Mouse (Mus musculus) R1 (cell line): ENCODE data around the gene Cep78.

ENCODE experiments used
- DNase-seq: peaks from one replicate; pipeline ENCODE4 v3.0.0-alpha.2; 2018; ENCODE audit warnings: low read depth, low spot score

Cep78 gene

DNA sequence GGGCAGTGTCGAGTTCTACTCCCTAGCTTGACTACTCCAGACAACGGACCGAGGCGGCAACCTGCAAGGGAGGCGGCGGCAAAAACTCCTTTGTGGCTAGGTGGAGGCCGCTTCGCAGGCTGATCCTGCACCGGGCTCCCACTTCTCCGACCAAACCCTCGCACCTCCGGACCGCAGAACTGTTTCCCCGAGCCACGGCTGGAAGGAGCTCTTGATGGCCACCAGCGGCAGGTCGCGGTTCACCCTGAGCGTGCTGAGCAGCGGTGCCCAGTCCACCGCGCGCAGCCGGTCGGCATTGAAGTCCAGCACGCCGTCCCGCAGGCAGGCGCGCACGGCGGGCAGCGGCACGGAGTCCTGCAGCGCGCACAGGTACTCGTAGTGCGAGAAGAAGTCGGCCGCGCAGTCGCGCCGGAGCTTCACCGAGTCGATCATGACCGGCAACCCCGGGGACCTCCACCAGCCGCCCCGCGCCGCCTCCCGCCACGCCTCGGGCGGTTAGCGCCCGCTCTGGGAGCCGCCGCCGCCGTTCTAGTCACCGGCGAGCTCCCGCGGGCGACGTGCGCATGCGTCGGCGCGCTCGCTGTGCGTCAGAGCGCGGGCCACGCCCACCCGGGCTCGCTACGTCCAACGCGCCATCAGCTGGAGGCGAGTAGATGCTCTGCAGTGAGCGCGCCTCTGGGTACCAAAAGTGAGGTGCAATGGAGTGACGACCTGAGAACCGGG is at the start of gene Cep78:
Cep78 (minus strand) TSS at position 541 of the 723 bp plus-strand sequence.
- peak; percentile 89 for DNase-seq

DNA sequence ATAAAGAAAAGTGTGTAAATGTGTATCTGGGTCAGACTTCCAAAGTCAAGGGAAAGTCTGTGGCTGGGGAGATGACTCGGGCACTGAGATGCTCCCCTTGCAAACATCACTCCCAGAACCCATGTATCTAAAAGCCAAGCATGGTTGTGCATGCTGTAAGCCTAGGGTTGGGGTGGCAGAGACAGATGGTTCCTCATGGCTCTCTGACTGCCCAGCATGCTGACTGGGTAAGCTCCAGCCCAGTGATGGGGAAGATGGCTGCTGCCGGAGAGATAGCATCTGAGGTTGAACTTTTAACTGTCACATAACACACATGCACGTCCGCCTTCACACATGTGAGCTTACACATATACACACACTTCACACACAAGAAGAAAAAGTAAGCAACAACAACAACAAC is 46.5 kb upstream of the Cep78 start:
- no peak for DNase-seq

DNA sequence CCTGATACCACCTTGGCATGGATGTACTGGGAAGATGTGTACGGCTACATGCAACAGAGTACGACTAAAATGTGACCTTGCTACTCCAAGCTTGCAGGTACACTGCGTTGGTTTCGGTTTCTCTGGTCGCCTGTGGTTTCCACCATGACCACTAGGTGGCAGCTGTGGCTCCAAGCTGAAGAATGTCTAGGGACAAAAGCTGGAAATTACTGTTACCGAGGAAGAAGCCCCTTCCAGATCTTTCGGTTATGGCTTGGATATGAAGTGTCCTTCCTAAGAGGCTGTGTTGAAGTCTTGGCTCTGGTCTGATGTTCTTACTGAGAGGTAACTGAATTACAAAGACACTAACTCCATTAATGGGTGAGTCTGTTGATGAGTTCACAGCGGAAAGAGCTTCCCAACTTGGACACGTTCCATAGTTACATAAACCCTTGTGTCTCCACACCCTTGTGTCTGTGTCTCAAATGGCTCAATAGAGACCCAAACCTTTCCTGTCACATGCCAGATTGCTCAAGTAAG is 44.5 kb upstream of the Cep78 start:
- DNase-seq: peak; percentile 35

DNA sequence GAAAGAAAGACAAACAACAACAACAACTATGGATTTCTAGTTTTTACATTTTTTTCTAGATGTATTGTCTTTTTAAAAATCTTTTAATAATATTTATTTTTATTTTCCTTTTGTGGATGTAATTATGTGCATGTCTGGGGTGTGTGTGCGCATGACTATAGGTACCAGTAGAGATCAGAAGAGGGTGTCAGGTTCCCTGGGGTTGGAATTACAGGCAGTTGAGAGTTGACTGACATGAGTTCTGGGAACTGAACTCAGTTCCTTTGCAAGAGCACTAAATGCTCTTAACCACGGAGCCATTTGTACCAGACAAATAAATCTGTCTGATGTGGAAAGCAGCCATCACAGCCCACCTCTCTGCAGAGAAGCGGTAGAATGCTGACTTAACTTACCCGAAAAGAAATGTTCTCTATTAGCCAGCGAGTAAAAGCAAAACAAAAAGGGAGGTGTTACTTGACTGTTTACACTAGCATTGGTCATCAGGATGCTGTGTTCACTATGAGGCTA is 44.0 kb upstream of the Cep78 start:
- no peak for DNase-seq

DNA sequence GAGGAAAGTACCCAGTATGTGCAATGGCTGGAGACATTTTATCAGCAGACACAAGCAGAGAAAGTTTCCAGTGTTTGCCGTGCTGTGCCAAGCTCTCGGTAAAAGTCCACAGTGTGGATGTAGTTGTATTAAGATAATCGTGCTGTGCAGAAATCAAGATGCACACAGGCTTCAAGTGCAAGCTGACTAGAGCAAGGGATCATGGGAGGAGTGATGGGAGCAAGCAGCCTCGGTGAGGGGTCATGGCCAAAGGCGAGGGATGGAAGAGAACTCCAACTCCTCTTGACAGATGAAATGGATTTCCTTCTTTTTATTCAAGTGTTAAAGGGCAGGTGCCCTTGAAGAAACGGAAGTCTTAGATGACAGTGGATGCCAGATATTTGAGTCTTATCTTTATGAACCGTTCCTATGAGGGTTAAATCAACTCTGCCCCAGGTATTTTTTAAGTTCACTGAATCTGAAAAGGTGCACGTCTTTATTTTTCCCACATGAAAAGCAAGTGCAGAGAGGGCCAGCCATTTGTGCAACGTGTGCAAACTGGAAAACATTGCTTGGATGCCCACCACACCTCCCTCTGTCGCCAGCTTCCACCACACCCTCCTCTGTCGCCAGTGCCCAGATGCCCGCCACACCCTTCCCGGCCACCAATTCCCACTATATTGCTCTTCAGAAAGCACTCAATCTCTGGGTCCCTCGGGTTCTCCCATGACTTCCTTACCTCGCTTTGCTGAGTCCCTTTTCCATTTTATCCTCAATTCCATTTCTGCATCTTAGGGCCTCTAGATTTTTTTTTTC is 43.3 kb upstream of the Cep78 start:
- no peak for DNase-seq

DNA sequence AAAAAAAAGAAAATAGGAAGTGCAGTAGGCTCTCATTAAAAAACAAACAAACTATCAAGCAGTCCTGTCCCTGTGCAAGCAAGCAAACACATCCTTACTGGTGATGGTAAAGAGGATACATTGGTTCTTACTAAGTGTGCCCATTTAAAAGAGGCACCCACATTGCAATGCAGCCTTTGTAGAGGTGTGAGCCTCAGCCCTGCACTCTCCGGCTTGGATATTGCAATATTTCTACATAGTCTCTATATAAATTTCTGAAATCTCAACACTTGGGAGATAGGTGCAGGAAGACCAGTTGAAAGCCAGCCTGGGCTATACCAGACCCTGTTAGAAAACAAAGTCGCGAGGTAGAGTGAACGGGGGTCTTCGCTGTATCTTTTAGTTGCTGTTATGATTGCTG is 41.5 kb upstream of the Cep78 start:
- DNase-seq: no peak

DNA sequence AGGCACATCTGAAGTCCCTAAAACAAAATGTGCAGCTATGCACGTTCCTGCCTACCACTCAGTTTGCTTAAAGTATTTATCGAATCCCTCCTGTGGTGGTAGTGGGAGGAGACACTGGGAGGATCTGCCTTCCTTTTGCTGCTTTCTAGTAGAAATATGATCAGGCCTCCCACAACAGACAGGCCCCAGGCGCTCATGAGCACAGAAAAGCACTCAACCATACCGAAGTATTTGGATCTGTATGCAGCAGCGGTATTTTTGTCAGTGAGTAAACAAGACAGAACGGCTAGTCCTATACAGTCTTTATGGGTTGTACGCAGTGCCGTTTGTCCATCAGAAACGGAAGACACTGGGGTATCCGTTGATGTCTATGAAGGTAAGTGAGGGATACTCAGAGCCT is 37.4 kb upstream of the Cep78 start:
- DNase-seq: no peak

DNA sequence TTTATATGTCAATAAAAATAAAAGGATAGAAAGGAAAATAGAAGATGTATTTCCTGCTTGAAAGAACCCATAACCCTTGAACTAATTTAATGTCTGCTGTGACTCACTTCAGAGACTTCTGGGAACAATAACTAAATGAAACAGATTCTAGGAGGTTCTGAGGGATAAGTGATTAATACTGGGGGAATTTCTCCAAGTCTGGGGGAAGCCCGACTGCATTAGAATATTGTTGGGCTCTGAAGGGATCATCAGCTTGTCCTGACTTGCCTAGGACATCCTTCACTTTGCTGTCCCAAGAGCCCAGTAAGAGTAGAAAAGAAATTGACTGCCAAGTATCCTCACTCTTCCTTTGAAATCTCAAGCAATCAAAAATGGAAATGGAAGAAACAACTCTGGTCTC is 31.4 kb upstream of the Cep78 start:
- DNase-seq: no peak

DNA sequence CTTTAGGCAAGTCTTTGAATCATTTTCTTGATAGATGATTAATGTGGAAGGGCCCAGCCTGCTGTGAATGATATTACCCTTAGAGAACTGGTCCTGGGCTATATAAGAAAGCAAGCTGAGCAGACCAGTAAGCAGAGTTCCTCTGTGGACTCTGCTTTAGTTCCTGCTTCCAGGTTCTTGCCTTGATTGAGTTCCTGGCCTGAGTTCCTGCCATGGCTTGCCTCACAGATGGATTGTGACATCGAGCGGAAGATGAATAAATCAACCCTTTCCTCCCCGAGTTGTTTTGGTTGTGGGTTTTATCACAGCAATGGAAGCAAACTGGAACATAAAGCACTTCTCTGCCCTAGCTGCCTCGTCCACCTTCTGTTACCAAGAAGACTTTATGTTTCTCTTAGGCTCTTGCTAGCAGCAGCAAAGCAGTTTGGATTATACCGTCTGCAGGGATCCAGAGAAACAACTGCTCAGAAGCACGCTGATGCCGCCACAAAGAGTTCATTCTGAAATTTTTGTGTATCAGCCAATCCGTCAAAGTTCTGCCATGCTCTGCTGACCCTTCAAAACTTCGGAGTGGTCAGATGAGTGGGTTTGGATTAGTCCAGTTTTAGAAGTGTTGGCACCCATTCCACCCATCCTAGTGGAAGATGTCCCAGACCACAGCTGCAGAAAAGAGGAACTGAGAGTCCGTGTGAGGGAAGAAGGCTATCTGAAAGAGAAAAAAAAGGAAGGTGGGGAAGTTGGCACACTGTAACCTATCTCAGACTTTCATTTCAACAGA is 30.6 kb upstream of the Cep78 start:
- DNase-seq: no peak

DNA sequence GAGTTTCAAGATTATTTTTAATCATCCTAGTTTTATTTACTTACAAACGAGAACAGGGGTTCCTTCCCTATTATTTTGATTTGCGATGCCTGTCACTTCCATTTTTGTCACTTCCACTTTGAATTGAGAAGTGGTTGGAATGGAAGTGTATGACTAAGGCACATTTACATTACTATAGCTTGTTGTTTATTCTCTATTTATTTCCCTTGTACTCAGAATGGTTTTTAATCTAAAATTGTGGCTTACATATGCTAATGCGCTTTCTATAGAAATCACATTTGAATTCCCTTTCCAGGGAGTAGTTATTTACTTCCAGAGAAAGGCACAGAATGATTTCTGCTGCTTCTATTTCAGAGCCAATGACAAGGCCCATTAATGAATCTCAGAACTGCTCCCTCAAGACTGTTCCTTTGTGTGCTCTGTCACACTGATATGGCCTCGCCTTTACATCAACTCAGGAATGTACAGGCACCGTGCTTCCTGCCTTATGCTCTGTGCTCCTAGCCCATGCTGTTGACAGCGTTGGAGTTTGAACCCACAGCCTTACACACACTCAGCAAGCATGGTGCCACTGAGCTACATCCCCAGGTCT is 25.1 kb upstream of the Cep78 start:
- no peak for DNase-seq

DNA sequence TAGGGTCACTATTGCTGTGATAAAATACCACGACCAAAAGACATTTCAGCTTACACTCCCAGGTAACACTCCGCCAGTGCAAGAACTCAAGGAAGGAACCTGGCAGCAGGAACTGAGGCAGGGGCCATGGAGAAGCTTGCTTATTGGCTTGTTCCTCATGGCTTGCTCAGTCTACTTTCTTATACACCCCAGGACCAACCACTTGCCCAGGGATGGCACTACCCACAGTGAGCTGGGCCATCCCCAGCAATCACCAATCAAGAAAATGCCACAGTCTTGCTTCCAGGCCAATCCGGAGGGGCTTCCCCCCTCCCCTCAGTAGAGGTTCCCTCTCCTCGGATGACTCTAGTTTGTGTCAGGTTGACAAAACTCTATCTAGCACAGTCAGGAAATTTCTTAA is 24.3 kb upstream of the Cep78 start:
- DNase-seq: no peak

DNA sequence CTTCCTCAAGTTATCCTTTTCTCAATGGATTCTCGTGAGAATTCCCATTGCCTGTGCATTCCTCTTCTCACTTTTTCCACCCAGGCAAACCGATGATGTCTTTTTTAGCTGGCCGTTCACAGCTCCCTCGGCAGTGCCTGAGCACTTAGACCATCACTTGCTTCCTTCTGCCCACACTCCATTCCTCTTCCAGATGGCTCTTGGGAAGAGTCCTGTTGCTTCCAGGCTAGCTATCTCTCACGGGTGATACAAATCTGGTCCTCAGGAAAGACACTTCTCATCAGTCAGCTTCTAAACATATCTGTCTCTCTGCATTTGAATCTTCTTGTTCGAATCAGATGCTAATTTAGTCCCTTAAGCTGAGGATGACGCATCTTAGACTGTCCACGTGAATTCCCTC is 22.3 kb upstream of the Cep78 start:
- no peak for DNase-seq

DNA sequence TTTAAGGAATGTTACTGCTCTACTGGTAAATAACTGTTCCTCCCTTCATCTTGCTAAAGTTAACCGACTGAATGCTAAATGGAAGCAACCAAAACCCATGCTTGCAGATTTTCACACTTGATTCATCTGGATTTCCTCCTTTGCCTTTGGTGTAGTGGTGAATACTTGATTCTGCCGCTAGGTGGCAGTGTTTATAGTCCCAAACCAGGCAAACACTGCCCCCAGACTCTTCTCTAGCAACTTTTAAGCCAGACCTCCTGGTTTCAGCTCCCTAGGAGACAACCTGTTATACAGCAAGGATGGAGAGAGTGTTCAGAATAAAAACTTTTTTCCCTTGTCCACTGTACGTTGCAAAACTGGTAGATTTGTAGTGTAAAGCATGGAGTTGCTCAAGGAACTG is 13.4 kb upstream of the Cep78 start:
- peak; percentile 82 for DNase-seq

DNA sequence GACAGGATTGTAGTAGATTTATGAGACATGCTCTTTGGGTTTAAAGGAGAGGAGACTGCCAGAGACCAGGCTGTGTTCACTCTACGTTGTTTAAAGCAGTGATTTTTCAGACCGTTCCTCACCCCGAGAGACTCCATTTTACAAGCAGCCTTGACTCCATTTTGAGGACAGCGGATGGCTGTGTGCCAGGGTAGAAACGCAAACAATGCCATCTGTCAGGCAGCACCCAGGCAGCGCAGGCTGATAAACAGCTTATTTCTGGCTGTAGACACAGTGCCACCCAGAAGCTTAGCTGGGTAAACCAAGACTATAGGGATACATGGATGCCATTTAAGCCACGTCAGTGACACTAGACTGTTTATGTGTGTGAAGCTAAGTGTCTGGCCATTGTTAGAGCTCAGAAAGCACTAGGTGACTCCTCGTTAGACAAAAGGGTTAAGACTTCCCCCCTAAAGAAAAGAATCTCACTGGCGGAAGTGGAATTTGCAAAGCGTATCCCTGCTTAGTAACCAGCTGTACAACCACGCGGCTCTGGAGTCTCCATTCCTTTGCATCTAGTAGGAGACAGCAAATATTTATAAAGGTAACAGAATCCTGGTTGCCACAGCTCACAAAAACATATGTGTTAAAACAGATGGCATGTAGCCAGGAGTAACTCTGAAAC is 12.2 kb upstream of the Cep78 start:
- peak; percentile 81 for DNase-seq

DNA sequence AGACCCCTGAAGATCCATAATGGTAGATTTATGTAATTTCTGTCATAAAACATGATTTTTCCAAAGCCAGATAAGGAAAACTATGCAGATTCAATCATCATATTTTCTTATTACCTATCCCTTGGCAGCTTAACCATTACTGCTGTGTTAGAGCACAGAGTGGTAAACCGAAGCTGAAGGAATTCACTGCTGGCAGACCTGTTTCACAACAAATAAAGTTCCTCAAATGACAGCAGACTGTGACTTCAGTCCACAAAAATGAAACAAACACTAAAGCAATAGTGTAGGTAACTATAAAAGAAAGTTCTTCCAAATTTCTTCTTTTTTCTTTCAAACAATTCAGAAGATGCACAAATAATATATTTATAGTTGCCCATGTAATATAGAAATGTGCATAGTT is 5.3 kb upstream of the Cep78 start:
- DNase-seq: no peak

DNA sequence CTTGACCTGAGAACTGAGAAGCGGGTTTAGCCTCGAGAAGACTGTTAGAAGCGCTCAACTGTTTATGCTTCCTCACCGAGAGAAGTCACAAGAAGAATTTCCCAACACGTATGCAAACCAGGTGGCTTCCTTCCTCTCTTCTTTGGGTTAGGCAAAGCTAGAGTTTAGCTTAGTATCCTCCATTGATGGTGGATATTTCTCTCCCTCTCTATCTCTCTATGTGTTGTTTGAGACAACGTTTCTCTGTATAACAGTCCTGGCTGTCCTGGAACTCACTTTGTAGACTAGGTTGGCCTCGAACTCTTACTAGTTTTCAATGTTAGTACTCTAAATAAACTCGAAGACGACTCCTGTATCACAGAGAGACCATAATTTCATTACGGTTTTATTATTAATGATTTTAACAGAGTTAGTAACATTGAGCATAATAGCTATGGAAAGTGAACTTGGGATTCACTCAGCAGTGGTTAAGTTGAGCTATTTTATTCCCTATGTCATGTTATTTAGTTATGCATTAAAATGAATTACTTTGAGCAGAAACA is 454 bp upstream of the Cep78 start:
- DNase-seq: no peak

DNA sequence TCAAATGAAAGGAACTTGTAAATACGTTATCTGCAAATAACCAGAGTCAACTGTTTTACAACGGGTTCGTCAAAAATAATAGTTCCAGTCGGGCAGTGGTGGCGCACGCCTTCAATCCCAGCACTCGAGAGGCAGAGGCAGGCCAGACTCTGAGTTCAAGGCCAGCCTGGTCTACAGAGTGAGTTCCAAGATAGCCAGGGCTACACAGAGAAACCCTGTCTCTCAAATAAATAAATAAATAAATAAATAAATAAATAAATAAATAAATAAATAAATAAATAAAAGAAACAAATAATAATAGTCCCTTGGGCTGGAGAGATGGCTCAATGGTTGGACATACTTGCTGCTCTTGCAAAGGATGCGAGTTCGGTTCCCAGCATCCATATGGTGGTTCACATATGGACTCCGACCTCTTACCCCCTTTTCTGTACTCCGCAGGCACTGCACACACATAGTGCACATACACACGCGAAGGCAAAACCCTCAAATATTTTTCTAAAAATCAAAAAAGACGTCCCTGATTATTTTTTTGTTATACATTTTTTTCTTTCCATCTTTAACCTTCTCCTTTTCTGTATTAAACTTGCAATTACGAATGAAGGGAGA is 947 bp downstream of the Cep78 start:
- no peak for DNase-seq

DNA sequence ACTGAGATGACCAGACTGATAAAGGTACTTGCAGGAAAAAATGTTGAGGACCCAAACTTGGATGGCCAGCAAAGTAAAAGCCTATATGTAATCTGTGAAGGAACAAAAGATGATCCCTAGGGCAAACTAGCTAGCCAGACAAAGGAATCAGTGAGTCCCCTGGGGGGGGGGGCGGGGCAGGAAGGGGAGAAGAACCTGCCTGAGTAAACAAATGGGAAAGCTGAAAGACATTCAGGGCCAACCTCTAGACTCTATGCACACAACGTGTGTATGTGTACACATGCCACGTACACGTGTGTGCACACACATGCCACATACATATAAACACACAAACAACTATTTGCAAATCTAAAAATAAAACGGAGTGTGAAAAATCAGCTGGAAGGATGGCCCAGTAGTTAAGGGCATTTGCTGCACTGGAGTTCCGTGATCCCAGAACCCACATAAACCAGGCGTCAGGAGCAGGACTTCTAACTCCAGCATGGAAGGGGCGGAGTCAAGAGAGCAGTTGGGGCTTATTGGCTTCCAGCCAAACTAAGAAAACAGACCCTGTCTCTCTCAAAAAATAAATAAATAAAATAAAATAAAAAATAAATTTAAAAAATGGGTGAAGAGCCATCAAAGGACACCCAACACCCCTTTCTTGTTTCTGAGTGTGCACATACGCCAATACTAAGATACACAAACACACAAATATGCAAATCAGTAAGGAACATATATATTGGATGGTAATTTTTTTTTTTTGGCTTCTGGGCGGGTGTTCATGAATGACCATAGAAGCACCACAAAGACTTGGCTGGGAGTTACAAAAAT is 1.7 kb downstream of the Cep78 start:
- DNase-seq: peak; percentile 74

DNA sequence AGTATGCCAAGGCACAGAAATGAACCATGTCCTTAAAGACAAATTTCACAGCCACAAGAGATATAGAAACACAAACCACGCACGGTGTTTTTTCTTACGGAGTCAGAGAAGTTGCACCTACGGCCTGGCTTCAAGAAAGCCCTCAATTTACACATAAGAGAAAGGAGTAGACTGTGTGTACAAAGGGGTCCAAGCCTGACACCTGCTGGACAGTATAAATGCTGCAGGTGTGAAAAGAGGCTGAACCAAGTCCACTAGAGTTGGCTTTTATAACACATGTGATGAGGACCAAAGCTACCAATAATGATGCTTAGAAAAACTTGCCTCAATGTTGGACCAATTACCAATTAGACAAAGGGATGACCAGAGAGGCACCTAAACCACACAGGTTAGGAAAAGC is 2.9 kb downstream of the Cep78 start:
- DNase-seq: peak; percentile 81

DNA sequence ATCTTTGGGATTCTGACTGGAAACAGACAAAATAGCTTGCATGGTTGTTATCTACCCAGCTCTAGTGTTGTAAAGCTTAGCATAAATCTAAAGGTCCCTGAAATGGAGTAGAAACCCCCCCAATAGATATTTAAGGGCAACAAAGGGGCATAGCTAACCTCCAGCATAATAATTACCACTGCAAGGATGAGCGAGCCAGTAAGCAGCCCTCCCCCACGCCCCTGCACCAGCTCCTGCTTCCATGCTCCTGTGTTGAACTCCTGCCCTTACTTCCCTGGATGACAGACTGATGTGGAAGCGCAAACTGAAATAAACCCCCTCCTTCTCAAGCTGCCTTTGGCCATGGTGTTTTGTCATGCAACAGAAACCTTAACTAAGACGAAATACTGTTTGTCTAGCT is 11.4 kb downstream of the Cep78 start:
- DNase-seq: no peak
